Mouse (Mus musculus) embryo, embryonic 10.5 days (tissue): ENCODE measurements around the gene Dek.

ENCODE experiments used
- DNase-seq: peaks from one replicate; pipeline ENCODE4 v3.0.0-alpha.2; 2015; ENCODE audit warnings: low spot score

Gene Dek

GRCm38 (mm10) chr13:47109239-47109638 lies 3.2 kb upstream of the Dek start:
- DNase-seq, result no peak

GRCm38 (mm10) chr13:47106580-47106888 lies 533 bp upstream of the Dek start:
- no peak for DNase-seq

- peak; percentile 72 for DNase-seq
Measured at GRCm38 (mm10) chr13:47104856-47105541, 1.0 kb downstream of the Dek start.

- peak; percentile 43 for DNase-seq
Measured at GRCm38 (mm10) chr13:47104146-47104545, 1.9 kb downstream of the Dek start.

GRCm38 (mm10) chr13:47100587-47100986 lies 5.4 kb downstream of the Dek start:
- DNase-seq, result no peak

GRCm38 (mm10) chr13:47099265-47099664 lies 6.7 kb downstream of the Dek start:
- no peak for DNase-seq

- DNase-seq, result no peak
Measured at GRCm38 (mm10) chr13:47096591-47096990, 9.4 kb downstream of the Dek start.

GRCm38 (mm10) chr13:47093791-47094190 lies 12.2 kb downstream of the Dek start:
- no peak for DNase-seq

- DNase-seq, result no peak
Measured at GRCm38 (mm10) chr13:47089271-47089670, 16.7 kb downstream of the Dek start.

- DNase-seq, result no peak
Measured at GRCm38 (mm10) chr13:47088433-47088832, 17.6 kb downstream of the Dek start.

GRCm38 (mm10) chr13:47080905-47081505 lies 25.0 kb downstream of the Dek start:
- no peak for DNase-seq

- no peak for DNase-seq
Measured at GRCm38 (mm10) chr13:47078799-47079198, 27.2 kb downstream of the Dek start.

GRCm38 (mm10) chr13:47077367-47077766 lies 28.6 kb downstream of the Dek start:
- no peak for DNase-seq

- no peak for DNase-seq
Measured at GRCm38 (mm10) chr13:47076156-47076555, 29.8 kb downstream of the Dek start.

- no peak for DNase-seq
Measured at GRCm38 (mm10) chr13:47072484-47072883, 33.5 kb downstream of the Dek start.

- no peak for DNase-seq
Measured at GRCm38 (mm10) chr13:47071871-47072270, 34.1 kb downstream of the Dek start.

GRCm38 (mm10) chr13:47070329-47071080 lies 35.5 kb downstream of the Dek start:
- no peak for DNase-seq

GRCm38 (mm10) chr13:47067001-47067400 lies 39.0 kb downstream of the Dek start:
- no peak for DNase-seq

- DNase-seq, result no peak
Measured at GRCm38 (mm10) chr13:47066516-47066915, 39.5 kb downstream of the Dek start.

GRCm38 (mm10) chr13:47063985-47064760 lies 41.8 kb downstream of the Dek start:
- no peak for DNase-seq

- no peak for DNase-seq
Measured at GRCm38 (mm10) chr13:47062756-47063155, 43.2 kb downstream of the Dek start.

GRCm38 (mm10) chr13:47056781-47057180 lies 49.2 kb downstream of the Dek start:
- DNase-seq, result no peak

GRCm38 (mm10) chr13:47056126-47056525 lies 49.9 kb downstream of the Dek start:
- no peak for DNase-seq
